Mouse (Mus musculus): ENCODE results near the gene Apoa5. TPM values are rescaled to one million over a fixed set of nuclear protein-coding genes. Genes with fewer than 3 reads are reported as not detected.

The Apoa5 gene
- polyA plus RNA-seq, 1 experiment: not detected

DNA sequence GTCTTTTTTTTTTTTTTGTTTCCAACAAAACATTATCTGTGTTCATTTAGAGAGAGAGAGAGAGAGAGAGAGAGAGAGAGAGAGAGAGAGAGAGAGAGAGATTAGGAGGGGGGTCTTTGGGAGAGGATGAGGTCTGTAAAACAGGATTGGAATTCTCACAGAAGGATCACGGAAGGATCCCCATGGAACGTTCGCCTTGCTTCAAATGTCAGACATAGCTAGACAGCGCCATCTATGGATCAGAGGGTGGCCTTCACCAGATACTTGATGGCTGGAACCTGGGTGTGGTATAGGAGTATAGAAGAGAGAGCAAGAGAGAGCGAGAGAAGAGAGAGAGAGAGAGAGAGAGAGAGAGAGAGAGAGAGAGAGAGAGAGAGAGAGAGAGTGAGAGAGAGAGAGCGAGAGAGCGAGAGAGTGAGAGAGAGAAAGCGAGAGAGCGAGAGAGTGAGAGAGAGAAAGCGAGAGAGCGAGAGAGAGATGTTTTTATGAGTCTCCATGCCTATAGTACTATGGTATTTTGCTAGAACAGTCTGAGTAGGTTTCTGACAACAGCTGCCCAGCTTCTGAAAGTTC is 21.6 kb upstream of the Apoa5 start:
- TF ChIP-seq GATA1 (IDR thresholded peaks at IDR 0.05; ENCODE audit: low read length): no peak

DNA sequence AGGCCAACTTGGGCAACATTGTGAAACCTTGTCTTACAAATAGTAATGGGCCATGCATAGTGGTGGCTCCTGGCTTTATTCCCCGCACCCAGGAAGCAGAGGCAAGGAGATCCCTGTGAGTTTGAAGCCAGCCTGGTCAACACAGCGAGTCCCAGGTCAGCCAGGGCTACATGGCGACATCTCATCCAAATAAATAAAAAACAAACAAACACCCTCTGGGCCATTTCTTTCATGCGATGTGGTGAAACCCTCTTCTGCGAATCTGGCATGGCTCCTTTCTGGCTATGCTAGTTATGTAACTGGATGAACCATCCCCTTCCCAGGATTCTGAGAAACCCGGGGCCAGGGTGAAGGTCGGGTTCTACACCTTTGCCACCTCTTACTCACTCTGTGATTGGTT is 12.3 kb upstream of the Apoa5 start:
- TF ChIP-seq GATA1 (IDR thresholded peaks at IDR 0.05; ENCODE audit: low read length): no peak

DNA sequence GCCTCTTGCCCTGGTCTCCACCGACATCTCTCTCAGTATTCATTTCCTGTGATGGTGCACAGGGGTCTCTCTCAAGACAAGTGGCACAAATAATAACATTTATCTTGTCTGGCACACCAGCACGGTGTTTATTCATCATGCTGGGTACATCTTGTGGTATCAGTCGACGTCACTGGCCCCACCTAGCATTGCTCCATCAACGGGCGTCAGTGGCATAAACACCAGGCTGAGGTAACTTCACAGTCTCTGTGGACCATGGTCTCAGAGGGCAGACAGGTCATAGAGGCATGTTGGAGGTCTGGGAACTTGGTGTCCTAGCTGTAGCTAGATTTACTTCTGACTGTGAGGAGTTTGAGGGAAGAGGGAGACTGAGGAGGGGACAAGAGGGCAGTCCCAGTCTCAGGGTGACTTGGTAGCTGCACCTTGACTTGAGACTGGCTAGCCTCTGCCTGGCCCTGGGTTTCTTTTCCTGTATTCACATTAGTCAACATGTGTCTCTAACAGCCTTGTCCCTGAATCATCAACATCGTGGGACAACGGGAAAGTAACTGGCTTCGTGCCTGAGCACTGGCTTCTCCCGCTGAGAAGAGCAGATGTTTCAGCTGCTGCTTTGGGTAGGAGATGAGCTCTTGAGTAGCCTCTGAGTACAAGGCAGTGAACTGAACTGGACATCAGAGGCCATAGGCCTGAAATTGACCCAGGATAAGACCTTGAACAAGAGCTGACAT is 11.6 kb upstream of the Apoa5 start:
- no peak for TF ChIP-seq GATA1 (IDR thresholded peaks at IDR 0.05; ENCODE audit: low read length)

DNA sequence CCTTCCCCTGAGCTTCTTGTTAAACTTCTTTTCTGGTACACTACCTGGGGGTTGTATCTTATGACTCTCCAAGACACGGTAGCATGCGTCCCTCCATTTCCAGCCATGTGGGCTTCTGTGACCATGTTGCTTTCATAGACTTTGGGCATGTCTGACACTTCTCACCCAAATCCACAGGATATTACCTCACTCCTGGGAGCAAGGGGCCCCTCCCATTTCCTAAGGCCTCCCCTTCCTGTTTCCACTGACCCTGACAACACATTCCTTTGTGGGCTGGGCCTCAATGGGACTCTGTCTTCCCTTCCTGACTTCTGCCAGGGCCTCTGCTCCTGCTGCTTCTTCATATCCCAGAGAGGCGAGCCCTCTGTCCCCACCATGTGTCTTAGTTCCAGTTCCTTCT is 10.9 kb upstream of the Apoa5 start:
- no peak for TF ChIP-seq GATA1 (IDR thresholded peaks at IDR 0.05; ENCODE audit: low read length)

DNA sequence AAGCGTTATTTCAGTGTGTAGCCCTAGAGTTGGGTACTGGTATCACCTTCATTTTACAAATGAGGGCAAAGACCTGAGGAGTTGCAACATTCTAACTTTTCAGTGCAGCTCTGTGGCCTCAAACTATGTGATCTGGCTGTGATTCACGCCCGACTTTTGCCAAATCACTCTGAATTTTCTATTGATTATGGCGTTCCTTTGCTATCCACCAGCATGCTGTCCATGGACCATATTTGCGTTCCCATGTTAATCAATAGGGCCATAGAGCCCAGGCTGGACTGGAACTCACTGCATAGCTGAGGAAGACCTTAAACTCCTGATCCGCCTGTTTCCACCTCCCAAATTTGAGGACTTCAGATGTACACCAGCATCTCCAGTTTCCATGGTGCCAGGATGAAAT is 9.3 kb upstream of the Apoa5 start:
- no peak for TF ChIP-seq GATA1 (IDR thresholded peaks at IDR 0.05; ENCODE audit: low read length)

DNA sequence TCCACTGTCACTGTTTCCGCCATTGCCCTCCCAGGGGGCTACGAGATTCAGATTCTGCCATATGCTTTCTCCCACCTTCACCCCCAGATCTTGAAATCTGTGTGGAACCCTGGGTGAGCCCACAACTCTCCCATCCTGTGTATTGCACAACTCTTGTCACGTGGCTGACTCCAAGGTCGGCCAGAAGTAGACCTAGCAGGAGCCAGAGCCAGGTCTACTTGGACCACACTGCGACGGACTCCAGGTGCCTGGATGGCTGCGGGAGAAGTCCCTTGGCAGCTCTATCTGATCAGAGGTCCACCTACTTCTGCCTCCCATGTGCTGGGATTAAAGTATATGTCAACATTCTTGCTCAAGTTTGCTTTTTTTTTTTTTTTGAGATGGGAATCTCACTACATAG is 7.3 kb upstream of the Apoa5 start:
- TF ChIP-seq GATA1 (IDR thresholded peaks at IDR 0.05; ENCODE audit: low read length): no peak

DNA sequence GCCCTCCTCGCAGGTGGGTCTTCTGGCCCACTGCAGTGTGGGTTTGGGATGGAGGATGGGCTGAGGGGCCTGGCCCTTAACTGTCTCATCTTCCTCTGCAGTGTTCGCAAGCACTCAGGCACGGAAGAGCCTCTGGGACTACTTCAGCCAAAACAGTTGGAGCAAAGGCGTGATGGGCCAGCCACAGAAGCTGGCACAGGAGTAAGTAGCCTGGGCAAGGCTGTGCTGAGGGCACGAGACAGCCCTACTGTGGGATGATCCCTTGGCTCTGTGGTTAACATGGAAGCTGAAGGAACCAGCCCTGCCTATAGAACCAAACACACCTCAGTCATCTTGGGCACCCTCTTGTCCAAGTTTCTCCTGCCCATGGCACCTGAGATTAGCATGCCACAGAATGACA is 692 bp downstream of the Apoa5 start:
- TF ChIP-seq GATA1 (IDR thresholded peaks at IDR 0.05; ENCODE audit: low read length): no peak

DNA sequence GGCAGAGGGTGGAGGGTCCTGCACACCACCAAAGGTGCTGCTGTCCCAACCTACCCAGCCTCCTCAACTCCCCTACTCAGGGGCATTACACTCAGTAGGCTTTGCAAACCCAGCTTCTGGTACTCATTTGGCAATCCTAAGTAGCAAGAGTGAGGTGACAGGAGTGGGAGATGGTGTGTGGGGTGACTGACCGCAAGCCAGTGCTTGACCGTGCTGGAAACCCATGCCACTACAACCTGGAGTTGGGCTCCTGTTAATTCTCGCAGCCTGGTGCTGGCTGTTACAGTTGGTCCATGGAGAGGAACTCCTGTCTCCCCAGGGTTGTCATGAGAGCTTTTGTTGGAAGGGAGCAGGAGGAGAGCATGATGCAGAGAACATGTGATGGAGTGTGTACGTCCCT is 2.3 kb downstream of the Apoa5 start:
- TF ChIP-seq GATA1 (IDR thresholded peaks at IDR 0.05; ENCODE audit: low read length): no peak

DNA sequence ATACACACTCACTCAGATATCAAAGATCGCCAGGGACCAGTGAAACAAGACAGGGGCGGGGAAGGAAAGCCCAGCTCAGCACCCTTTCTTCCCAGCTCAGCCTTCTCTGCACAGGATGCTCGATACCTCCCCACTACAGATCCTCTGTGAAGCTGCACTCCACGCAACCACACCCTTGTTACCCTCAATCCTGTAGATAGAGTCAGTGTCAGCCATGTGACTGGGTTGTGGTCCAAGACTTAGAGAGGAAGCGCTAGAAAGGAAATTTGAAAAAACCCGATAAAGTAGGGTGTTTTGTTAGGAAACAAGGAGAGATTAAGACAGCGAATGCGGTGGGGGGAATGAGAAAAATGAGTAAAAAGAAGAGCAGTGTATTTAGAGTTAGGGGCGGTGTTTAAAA is 3.6 kb downstream of the Apoa5 start:
- no peak for TF ChIP-seq GATA1 (IDR thresholded peaks at IDR 0.05; ENCODE audit: low read length)

DNA sequence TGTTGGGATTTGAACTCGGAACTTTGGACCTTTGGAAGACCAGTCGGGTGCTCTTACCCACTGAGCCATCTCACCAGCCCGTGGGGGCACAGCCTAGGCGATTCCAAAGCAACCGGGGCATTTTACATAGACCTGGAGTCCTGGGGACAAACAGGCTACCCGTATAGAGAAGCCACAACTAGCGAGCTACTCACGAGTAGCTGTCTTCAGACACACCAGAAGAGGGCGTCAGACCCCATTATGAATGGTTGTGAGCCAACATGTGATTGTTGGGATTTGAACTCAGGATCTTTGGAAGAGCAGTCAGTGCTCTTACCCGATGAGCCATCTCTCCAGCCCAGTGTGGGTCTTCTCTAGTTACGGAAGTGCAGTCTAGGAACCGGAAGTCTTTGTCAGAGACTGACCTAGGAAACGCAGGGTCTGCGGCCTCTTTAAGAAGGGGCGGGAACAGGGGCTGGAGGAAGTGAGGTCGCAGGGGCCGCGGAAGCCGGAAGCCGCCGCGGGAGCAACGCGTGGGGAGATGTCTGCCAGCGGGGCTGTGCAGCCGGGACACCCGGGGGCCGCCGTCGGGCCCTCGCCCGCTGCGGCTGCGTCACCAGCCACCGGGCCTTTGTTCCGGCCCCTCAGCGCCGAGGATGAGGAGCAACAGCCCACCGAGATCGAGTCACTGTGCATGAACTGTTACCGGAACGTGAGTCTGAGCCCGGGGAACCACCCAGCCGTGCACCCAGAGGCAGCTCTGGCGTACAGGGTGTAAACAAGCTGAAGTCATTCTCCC is 4.4 kb downstream of the Apoa5 start, which contains the start of gene Zpr1:
Gene Zpr1 (plus strand): TSS at position 388 of the 778 bp plus-strand sequence.
- no peak for TF ChIP-seq GATA1 (IDR thresholded peaks at IDR 0.05; ENCODE audit: low read length)

DNA sequence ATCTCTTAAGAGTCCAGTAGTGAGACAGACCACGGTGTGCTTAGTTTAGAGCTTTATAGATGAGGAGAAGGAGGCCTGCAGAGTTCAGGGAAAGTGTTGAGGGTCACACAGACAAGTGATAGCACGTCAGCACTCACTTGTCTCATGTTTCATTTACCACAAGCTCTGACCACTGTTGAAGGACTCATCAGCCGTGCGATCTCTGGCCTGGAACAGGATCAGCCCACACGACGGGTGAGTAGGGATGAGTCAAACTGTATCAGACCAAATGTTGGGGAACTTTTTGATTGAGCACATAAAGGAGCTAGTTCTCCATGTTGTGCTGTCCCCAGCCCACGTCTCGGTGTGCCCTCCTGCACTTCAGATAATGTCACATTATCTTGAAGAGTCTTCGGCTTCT is 6.1 kb downstream of the Apoa5 start:
- TF ChIP-seq GATA1 (IDR thresholded peaks at IDR 0.05; ENCODE audit: low read length): no peak

DNA sequence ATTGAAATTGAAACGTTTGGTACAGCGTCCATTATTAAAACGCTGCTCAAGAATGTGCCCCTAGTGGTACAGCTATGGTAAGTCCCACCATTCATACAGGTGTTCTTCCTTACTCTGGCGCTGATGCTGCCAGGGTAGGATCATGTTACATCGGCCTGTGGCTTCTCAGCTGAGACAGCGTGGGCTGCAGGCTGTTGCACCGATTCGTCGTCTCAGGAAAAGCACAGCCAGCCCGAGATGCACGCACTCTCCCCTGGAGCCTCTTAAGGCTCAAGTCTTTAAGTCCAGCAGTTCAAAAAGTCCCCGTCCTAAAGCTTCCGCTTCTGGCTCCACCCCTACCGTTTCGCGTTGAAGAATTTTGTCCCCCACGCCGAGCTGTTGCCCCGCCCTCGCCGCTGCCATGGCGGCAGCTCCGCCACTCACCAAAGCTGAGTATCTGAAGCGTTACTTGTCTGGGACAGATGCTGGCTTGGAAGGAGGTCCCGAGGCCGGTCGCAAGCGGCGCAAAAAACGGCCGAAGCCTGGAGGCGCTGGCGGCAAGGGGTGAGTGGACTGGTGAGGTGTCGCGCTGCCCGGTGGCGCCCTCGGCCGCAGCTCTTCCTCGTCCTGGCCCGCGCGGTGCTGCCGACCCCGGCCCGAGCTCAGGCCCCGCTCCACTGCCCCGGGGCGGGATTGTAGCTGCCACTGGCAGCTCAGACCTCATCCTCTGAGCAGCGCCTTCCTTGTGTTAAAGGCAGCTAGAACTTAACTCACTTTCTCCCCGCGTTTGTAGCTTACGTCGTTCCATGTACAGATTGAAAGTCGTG is 14.4 kb downstream of the Apoa5 start, which contains the start of gene Bud13:
Gene Bud13 (plus strand): TSS at position 378 of the 806 bp plus-strand sequence.
- TF ChIP-seq GATA1 (IDR thresholded peaks at IDR 0.05; ENCODE audit: low read length): no peak

DNA sequence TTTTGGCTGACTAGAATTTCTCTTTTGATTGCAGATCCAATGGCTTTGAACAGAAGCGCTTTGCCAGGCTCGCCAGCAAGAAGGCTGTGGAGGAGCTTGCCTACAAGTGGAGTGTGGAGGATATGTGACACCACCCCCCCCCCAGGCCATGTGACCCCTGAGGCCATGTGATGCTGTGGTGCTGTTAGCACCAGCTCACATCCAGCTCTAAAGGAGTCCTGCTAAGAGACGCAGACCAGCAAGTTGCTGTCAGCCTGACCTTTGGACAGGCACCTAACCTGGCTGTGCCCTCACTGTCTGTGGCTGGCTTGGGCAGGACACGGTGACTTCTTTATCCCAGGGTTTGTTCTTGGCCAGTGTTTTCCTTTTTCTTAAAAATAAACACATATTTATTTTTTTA is 29.9 kb downstream of the Apoa5 start:
- no peak for TF ChIP-seq GATA1 (IDR thresholded peaks at IDR 0.05; ENCODE audit: low read length)

DNA sequence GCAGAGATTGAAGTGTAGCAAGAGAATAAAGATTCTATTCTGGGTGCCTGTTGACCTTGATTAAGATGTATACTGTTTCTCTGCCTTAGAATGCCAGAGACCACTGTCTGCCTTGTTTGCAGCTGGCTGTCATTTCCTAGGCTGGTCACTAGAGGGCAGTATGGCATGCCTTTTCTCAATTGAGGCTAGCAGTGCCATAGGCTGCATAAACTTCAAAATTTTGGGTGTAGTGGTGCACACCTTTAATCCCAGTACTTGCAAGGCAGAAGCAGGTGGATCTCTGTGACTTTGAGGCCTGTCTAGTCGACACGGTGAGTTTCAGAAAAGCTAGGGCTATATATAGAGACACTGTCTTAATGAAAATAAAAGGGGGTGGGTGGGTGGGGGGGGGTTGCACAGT is 33.7 kb downstream of the Apoa5 start:
- TF ChIP-seq GATA1 (IDR thresholded peaks at IDR 0.05; ENCODE audit: low read length): no peak

DNA sequence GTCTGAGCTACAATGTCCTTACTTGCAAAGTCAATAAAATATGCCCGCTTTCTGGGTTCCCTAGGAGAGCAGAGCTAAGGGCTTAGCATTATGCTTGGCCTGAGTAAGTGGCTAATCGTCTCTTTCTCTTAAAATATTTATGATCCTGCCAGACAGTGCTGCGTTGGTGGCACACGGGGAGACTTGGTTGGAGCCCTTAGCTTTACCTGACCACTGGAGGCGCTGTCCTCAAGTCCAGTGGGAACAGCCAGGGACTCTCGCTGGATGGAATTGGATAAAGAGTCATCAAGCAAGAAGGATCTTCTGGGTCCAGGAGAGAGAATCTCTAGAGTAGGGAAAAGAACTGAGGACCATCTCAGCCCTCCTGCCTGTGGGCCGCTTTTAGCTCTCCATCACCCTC is 40.7 kb downstream of the Apoa5 start:
- no peak for TF ChIP-seq GATA1 (IDR thresholded peaks at IDR 0.05; ENCODE audit: low read length)

DNA sequence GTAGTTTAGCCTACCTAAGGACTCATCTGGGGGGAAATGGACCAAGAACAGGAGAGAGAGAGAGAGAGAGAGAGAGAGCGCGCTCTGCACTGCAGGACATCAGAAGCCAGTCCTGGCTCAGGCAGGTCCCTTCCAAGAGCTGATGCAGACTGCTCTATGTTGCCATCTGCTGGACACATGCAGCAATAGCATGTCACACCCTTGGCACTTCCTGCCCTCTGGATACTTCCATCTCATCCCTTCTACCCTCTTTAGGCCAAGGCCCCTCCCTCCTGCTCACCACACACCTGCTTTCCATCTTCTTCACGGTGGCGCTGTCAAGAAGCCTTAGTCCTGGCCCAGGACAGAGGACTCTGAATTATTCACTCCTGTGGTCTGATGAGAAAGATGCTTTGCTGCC is 46.1 kb downstream of the Apoa5 start:
- no peak for TF ChIP-seq GATA1 (IDR thresholded peaks at IDR 0.05; ENCODE audit: low read length)
